Comparison of ENCODE assay signal across 25 mouse cellular contexts in the genomic region with DNA sequence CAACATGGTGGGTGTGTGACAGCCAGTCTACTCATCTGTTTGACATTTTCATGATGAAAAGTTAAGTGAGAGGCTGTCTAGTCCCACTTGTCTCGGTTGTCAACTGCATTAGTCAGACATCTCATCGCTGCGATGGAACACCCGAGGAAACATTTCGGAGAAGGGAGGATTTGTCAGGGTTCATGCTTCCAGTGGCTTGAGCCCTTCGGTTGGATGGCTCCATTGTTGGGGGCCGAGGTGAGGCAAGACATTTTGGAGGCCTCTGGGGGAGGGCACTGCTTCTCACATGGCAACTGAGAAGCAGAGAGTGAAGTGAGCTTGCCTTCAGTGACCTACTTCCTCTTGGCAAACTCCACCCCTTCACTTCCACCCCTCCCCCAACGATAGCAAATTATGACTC. TPM values are rescaled to one million over a fixed set of nuclear protein-coding genes. Genes with fewer than 3 reads are reported as not detected.
"Had no signal": no experiment of that assay in that cellular context is flagged by ENCODE, and none has a peak within 500 bp of the region (broad histone marks: within the 10 kb centered on the region; RNA-seq: fewer than 3 reads in every experiment).

No protein-coding gene starts in this region.

- H3K9me3 ChIP-seq: heart, embryonic 13.5 days; heart, embryonic 15.5 days; hindbrain, embryonic 13.5 days; hindbrain, embryonic 15.5 days; limb, embryonic 10.5 days; limb, embryonic 12.5 days had no signal

- H3K4me1 ChIP-seq: heart, embryonic 13.5 days; heart, embryonic 15.5 days had no signal

- H3K4me2 ChIP-seq: heart, embryonic 11.5 days; heart, embryonic 13.5 days; heart, embryonic 15.5 days; hindbrain, embryonic 13.5 days; hindbrain, embryonic 15.5 days; limb, embryonic 12.5 days had no signal

- H3K27ac ChIP-seq: heart, adult 2 months; heart, embryonic 13.5 days; heart, embryonic 15.5 days; hindbrain, embryonic 13.5 days; hindbrain, embryonic 15.5 days; hindbrain, postnatal 0 days; layer of hippocampus, adult 2 months; left cerebral cortex, adult 2 months; limb, embryonic 10.5 days; limb, embryonic 12.5 days had no signal

- H3K27me3 ChIP-seq: heart, embryonic 15.5 days; hindbrain, embryonic 15.5 days had no signal

- H3K9ac ChIP-seq: heart, embryonic 13.5 days; heart, embryonic 15.5 days; hindbrain, embryonic 13.5 days; hindbrain, embryonic 15.5 days; limb, embryonic 12.5 days had no signal

- H3K36me3 ChIP-seq: heart, embryonic 13.5 days; heart, embryonic 15.5 days; hindbrain, embryonic 13.5 days; hindbrain, embryonic 15.5 days; limb, embryonic 10.5 days; limb, embryonic 12.5 days had no signal

- H3K4me3 ChIP-seq: heart, adult 2 months; heart, embryonic 13.5 days; heart, embryonic 15.5 days; hindbrain, embryonic 13.5 days; hindbrain, embryonic 15.5 days; layer of hippocampus, adult 2 months; left cerebral cortex, adult 2 months; limb, embryonic 10.5 days; limb, embryonic 12.5 days had no signal

- ATAC-seq: hindbrain, postnatal 0 days; intestine, embryonic 16.5 days had no signal

- DNase-seq: gastrocnemius, postnatal 14 days; gastrocnemius, postnatal 36 days; heart, adult 11 months; heart, adult 2 months; heart, postnatal 14 days; heart, postnatal 36 days; kidney, adult 11 months; kidney, adult 8-10 months; kidney, postnatal 10 days; kidney, postnatal 25 days; kidney, postnatal 4 days; liver had no signal

RNA-seq across cellular contexts. Expression of gene Ccdc60, which starts 50.7 kb away (rescaled TPM):
- total RNA-seq: gastrocnemius, adult 18-20 months; gastrocnemius, adult 8-10 months; gastrocnemius, postnatal 14 days; gastrocnemius, postnatal 36 days; heart, adult 2 months; heart, postnatal 14 days; heart, postnatal 36 days had no signal
